Mouse (Mus musculus) thymus, adult 2 months (tissue): ENCODE measurements around the gene Mmp25.

Source experiments
- CTCF ChIP-seq: fragments of 200-500 bp; IDR thresholded peaks from 2 replicates; pipeline ENCODE4 v1.5.1; 2012; ENCODE audit warnings: mild to moderate bottlenecking, control low read depth, low read length, moderate library complexity, borderline replicate concordance; ENCODE audit not compliant: control insufficient read depth, poor library complexity, insufficient read depth; ENCODE audit errors: extremely low read depth
- POLR2A ChIP-seq: fragments of 200-500 bp; IDR thresholded peaks from 2 replicates; pipeline ENCODE4 v1.6.1; 2012; ENCODE audit warnings: mild to moderate bottlenecking, low read length, control low read depth, moderate library complexity; ENCODE audit not compliant: control insufficient read depth, poor library complexity, insufficient read depth; ENCODE audit errors: extremely low read depth

- TF ChIP-seq CTCF: no peak
- no peak for TF ChIP-seq POLR2A
These were observed 39.9 kb downstream of the Mmp25 start for GRCm38 (mm10) chr17:23605220-23605619.
